Mouse (Mus musculus) myocyte (in vitro differentiated cells): ENCODE results near the gene Mylk. TPM values are rescaled to one million over a fixed set of nuclear protein-coding genes. Genes with fewer than 3 reads are reported as not detected.

Experiments used
- H3K27me3 ChIP-seq: one replicate; pipeline ENCODE4 v1.6.1; 2011; ENCODE audit not compliant: control insufficient read depth, insufficient read depth, insufficient read length
- H3K36me3 ChIP-seq: one replicate; pipeline ENCODE4 v1.6.1; 2011; ENCODE audit not compliant: control insufficient read depth, insufficient read depth
- H3K4me2 ChIP-seq: one replicate; pipeline ENCODE4 v1.6.1; 2011; ENCODE audit warnings: low read depth, control low read depth
- H3K4me3 ChIP-seq: one replicate; pipeline ENCODE4 v1.5.1; 2011; ENCODE audit warnings: mild to moderate bottlenecking, control low read depth, moderate library complexity
- H3K79me2 ChIP-seq: one replicate; pipeline ENCODE4 v1.6.1; 2011; ENCODE audit not compliant: control insufficient read depth, insufficient read depth
- H3ac ChIP-seq: one replicate; pipeline ENCODE4 v1.6.1; 2011; ENCODE audit not compliant: control insufficient read depth, insufficient read length
- CEBPB ChIP-seq: IDR thresholded peaks from 2 replicates; pipeline ENCODE4 v1.6.1; 2011; ENCODE audit warnings: mild to moderate bottlenecking, moderate library complexity; ENCODE audit not compliant: poor library complexity, insufficient read depth, severe bottlenecking
- E2F4 ChIP-seq: IDR thresholded peaks from one replicate; pipeline ENCODE4 v1.6.1; 2011; ENCODE audit warnings: mild to moderate bottlenecking, control low read depth, moderate library complexity; ENCODE audit not compliant: insufficient read depth
- MAX ChIP-seq: IDR thresholded peaks from one replicate; pipeline ENCODE4 v1.6.1; 2011; ENCODE audit warnings: low read depth, mild to moderate bottlenecking, control low read depth
- MYOD1 ChIP-seq, 3 experiments: IDR thresholded peaks; one replicate each; pipeline ENCODE4 v1.6.1; 2011; ENCODE audit warnings: control low read depth in 2 of 3, low read depth in 2 of 3, mild to moderate bottlenecking in 2 of 3, moderate library complexity in 1 of 3; ENCODE audit not compliant: insufficient read length in 2 of 3, control insufficient read depth in 1 of 3
- MYOG ChIP-seq, 3 experiments: IDR thresholded peaks; one replicate each; pipeline ENCODE4 v1.6.1; 2011; ENCODE audit warnings: control low read depth in 2 of 3, low read depth in 2 of 3, mild to moderate bottlenecking in 2 of 3; ENCODE audit not compliant: insufficient read length in 2 of 3, control insufficient read depth in 1 of 3, insufficient read depth in 1 of 3
- POLR2A ChIP-seq: IDR thresholded peaks from one replicate; pipeline ENCODE4 v1.6.1; 2011; ENCODE audit warnings: low read depth, mild to moderate bottlenecking, control low read depth, moderate library complexity; ENCODE audit not compliant: insufficient read length
- POLR2AphosphoS2 ChIP-seq: IDR thresholded peaks from one replicate; pipeline ENCODE4 v1.6.1; 2011; ENCODE audit warnings: low read depth, control low read depth; ENCODE audit not compliant: insufficient read length
- REST ChIP-seq: IDR thresholded peaks from one replicate; pipeline ENCODE4 v1.6.1; 2011; ENCODE audit warnings: mild to moderate bottlenecking, control low read depth, moderate library complexity; ENCODE audit not compliant: insufficient read depth, insufficient read length
- SRF ChIP-seq: IDR thresholded peaks from one replicate; pipeline ENCODE4 v1.6.1; 2011; ENCODE audit warnings: low read depth; ENCODE audit not compliant: control insufficient read depth, insufficient read length
- TCF12 ChIP-seq: IDR thresholded peaks from one replicate; pipeline ENCODE4 v1.6.1; 2011; ENCODE audit warnings: mild to moderate bottlenecking, control low read depth; ENCODE audit not compliant: poor library complexity, insufficient read depth, severe bottlenecking
- TCF3 ChIP-seq: IDR thresholded peaks from one replicate; pipeline ENCODE4 v1.6.1; 2011; ENCODE audit warnings: low read depth, control low read depth; ENCODE audit not compliant: insufficient read length
- USF1 ChIP-seq: IDR thresholded peaks from one replicate; pipeline ENCODE4 v1.6.1; 2011; ENCODE audit warnings: low read depth, mild to moderate bottlenecking, control low read depth, moderate library complexity
- polyA plus RNA-seq: library from polyadenylated mRNA; unstranded; fragments of >200 nt; fragmentation: generic; extraction: Trizol; gene quantifications from one replicate; pipeline ENCODE4 v1.2.1, GENCODE M21; 2012; ENCODE audit warnings: missing spikeins

The Mylk gene
- polyA plus RNA-seq, 1 experiment, result 2.1 TPM

GRCm38 (mm10) chr16:34756991-34757390 is 12.0 kb downstream of the Mylk start:
- Histone ChIP-seq H3K79me2 (no peaks in the 10 kb centered on the region), H3K36me3 (no peaks in the 10 kb centered on the region), H3ac (no peak overlapping the region), H3K4me2 (no peak overlapping the region), H3K27me3 (no peaks in the 10 kb centered on the region), H3K4me3 (no peak overlapping the region)
- TF ChIP-seq MYOG (IDR thresholded peaks at IDR 0.05; ENCODE audit: control insufficient read depth in 1 of 3, insufficient read depth in 1 of 3, insufficient read length in 2 of 3, low read depth in 2 of 3) (no peak), SRF (no peak), TCF3 (no peak), MYOD1 (IDR thresholded peaks at IDR 0.05; ENCODE audit: control insufficient read depth in 1 of 3, insufficient read length in 2 of 3, low read depth in 2 of 3) (no peak), POLR2AphosphoS2 (no peak), POLR2A (no peak), CEBPB (no peak), MAX (no peak), TCF12 (no peak), E2F4 (no peak), USF1 (no peak), REST (no peak)

- Histone ChIP-seq H3K27me3 (no peaks in the 10 kb centered on the region), H3K4me3 (no peak overlapping the region), H3K4me2 (no peak overlapping the region), H3K36me3 (no peaks in the 10 kb centered on the region), H3ac (no peak overlapping the region), H3K79me2 (no peaks in the 10 kb centered on the region)
- TF ChIP-seq TCF12, result no peak
- TF ChIP-seq MYOG (IDR thresholded peaks at IDR 0.05; ENCODE audit: control insufficient read depth in 1 of 3, insufficient read depth in 1 of 3, insufficient read length in 2 of 3, low read depth in 2 of 3), result no peak
- no peak for TF ChIP-seq REST
- TF ChIP-seq POLR2A, result no peak
- no peak for TF ChIP-seq USF1
- TF ChIP-seq TCF3, result no peak
- no peak for TF ChIP-seq CEBPB
- TF ChIP-seq MYOD1 (IDR thresholded peaks at IDR 0.05; ENCODE audit: control insufficient read depth in 1 of 3, insufficient read length in 2 of 3, low read depth in 2 of 3), result no peak
Measured at GRCm38 (mm10) chr16:34758205-34758604, 13.2 kb downstream of the Mylk start.

DNA sequence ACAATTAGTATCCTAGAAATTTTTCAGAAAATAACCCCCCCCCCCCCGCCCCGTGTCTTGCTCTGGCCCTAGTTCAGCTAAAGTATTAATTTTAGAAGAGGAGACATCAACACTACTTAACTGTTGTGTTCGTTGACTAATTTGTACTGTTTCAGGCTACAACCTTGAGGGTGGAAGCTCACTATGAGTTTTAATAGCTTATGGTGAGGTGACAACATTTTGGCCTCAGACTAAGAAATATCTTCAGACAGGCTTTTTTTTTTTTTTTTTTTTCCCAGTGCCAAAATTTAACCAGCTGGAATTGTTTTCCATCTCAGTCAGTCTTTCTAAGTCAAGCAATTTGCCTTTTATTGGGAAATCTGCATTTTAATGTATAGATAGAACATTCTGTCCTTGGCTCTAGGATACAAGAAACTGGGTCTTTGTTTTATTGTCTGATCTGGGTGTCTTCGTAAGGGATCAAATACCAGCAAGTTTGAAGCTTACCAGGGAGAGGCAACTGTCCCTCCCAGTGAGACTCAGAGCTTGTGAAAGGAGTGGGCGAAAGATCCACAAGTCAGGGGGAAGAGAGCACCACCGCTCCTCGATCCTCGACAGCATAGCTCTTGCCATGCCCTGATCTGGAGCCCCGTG is 19.1 kb downstream of the Mylk start:
- Histone ChIP-seq H3ac (no peak overlapping the region), H3K4me3 (no peak overlapping the region), H3K4me2 (no peak overlapping the region), H3K79me2 (no peaks in the 10 kb centered on the region), H3K27me3 (no peaks in the 10 kb centered on the region), H3K36me3 (no peaks in the 10 kb centered on the region)
- no peak for TF ChIP-seq USF1
- no peak for TF ChIP-seq MYOG (IDR thresholded peaks at IDR 0.05; ENCODE audit: control insufficient read depth in 1 of 3, insufficient read depth in 1 of 3, insufficient read length in 2 of 3, low read depth in 2 of 3)
- no peak for TF ChIP-seq TCF3
- no peak for TF ChIP-seq MAX
- TF ChIP-seq REST, result no peak
- no peak for TF ChIP-seq POLR2AphosphoS2
- TF ChIP-seq E2F4, result no peak
- TF ChIP-seq MYOD1 (IDR thresholded peaks at IDR 0.05; ENCODE audit: control insufficient read depth in 1 of 3, insufficient read length in 2 of 3, low read depth in 2 of 3), result no peak
- TF ChIP-seq POLR2A, result no peak
- no peak for TF ChIP-seq CEBPB
- TF ChIP-seq SRF, result no peak
- TF ChIP-seq TCF12, result no peak

GRCm38 (mm10) chr16:34765666-34766065 is 20.7 kb downstream of the Mylk start:
- H3K79me2 ChIP-seq, result no peaks in the 10 kb centered on the region
- H3K4me2 ChIP-seq, result no peak overlapping the region
- TF ChIP-seq USF1 (no peak), TCF3 (no peak), MYOG (IDR thresholded peaks at IDR 0.05; ENCODE audit: control insufficient read depth in 1 of 3, insufficient read depth in 1 of 3, insufficient read length in 2 of 3, low read depth in 2 of 3) (no peak), CEBPB (no peak), POLR2AphosphoS2 (no peak), E2F4 (no peak), MAX (no peak), SRF (no peak)

GRCm38 (mm10) chr16:34766193-34766592 is 21.2 kb downstream of the Mylk start:
- no peak for TF ChIP-seq POLR2A
- TF ChIP-seq USF1, result no peak
- TF ChIP-seq SRF, result no peak
- H3K79me2 ChIP-seq, result no peaks in the 10 kb centered on the region
- no peaks in the 10 kb centered on the region for H3K36me3 ChIP-seq
- no peak overlapping the region for H3ac ChIP-seq
- H3K4me2 ChIP-seq, result no peak overlapping the region
- no peak overlapping the region for H3K4me3 ChIP-seq
- H3K27me3 ChIP-seq, result no peaks in the 10 kb centered on the region

More at GRCm38 (mm10) chr16:34765666-34766065, 20.7 kb downstream of the Mylk start:
- H3ac ChIP-seq, result no peak overlapping the region
- no peaks in the 10 kb centered on the region for H3K36me3 ChIP-seq
- no peak overlapping the region for H3K4me3 ChIP-seq
- H3K27me3 ChIP-seq, result no peaks in the 10 kb centered on the region
